Comparison of ENCODE assay signal across 9 mouse cellular contexts in genomic region chr4:98563506-98564195, GRCm38 (mm10).
DNase-seq lines count a peak whose midpoint lies in the region; ATAC-seq and TF ChIP-seq lines count a peak whose summit lies in the region.
"Had no signal": no experiment of that assay in that cellular context is flagged by ENCODE, and none has a peak within 500 bp of the region (broad histone marks: within the 10 kb centered on the region; RNA-seq: fewer than 3 reads in every experiment).

No protein-coding gene starts in this region.

- 80% methylated on average over 10 of the region's 10 CpGs for WGBS in limb, embryonic 12.5 days
- WGBS in limb, embryonic 10.5 days = 89% methylated on average over 10 of the region's 10 CpGs
- WGBS in heart, adult 2 months = 41% methylated on average over 10 of the region's 10 CpGs
- WGBS in kidney, postnatal 0 days = 65% methylated on average over 10 of the region's 10 CpGs

- H3K9ac ChIP-seq in limb, embryonic 12.5 days (replicated peaks) = no peak overlapping the region
- no peak overlapping the region for H3K9ac ChIP-seq in heart, adult 2 months (ENCODE audit: low read depth, low read length)
- H3K9ac ChIP-seq in kidney, postnatal 0 days (ENCODE audit: low read depth, low read length) = no peak overlapping the region
- H3K9ac ChIP-seq: liver, embryonic 14.5 days had no signal

- no peak for TF ChIP-seq EP300 in heart, adult 2 months (IDR thresholded peaks at IDR 0.05; ENCODE audit: insufficient read depth, low read depth, low read length)

- H3K9me3 ChIP-seq in limb, embryonic 12.5 days = no peaks in the 10 kb centered on the region
- H3K9me3 ChIP-seq in limb, embryonic 10.5 days (replicated peaks) = no peaks in the 10 kb centered on the region
- no peaks in the 10 kb centered on the region for H3K9me3 ChIP-seq in kidney, postnatal 0 days (replicated peaks; ENCODE audit: low read length)

- DNase-seq in limb, embryonic 10.5 days (ENCODE audit: low spot score) = no peak
- DNase-seq in heart, adult 2 months = peak; percentile 44 to 58
- peak; percentile 32 for DNase-seq in kidney, postnatal 0 days (ENCODE audit: low spot score)
- no peak for DNase-seq in frontal cortex, postnatal 36 days (ENCODE audit: low spot score in 2 of 2)
- DNase-seq in ovary, postnatal 36 days (ENCODE audit: low spot score) = no peak

- H3K36me3 ChIP-seq in limb, embryonic 12.5 days = no peaks in the 10 kb centered on the region
- H3K36me3 ChIP-seq in limb, embryonic 10.5 days = no peaks in the 10 kb centered on the region
- H3K36me3 ChIP-seq in heart, adult 2 months (ENCODE audit: control insufficient read depth, insufficient read depth, low read length) = no peaks in the 10 kb centered on the region
- H3K36me3 ChIP-seq in kidney, postnatal 0 days (ENCODE audit: insufficient read depth, low read length) = no peaks in the 10 kb centered on the region
- no peaks in the 10 kb centered on the region for H3K36me3 ChIP-seq in myocyte (ENCODE audit: control insufficient read depth, insufficient read depth)

- no peaks in the 10 kb centered on the region for H3K79me2 ChIP-seq in heart, adult 2 months (replicated peaks; ENCODE audit: control insufficient read depth, insufficient read depth, low read length)
- no peaks in the 10 kb centered on the region for H3K79me2 ChIP-seq in myocyte (ENCODE audit: control insufficient read depth, insufficient read depth)

- H3K27ac ChIP-seq in limb, embryonic 12.5 days = peak overlapping the region; percentile 12; the same call in 1 of the 2 replicates
- H3K27ac ChIP-seq in limb, embryonic 10.5 days = no peak overlapping the region
- peak overlapping the region; percentile 75 for H3K27ac ChIP-seq in heart, adult 2 months
- H3K27ac ChIP-seq in kidney, postnatal 0 days = no peak overlapping the region
- H3K27ac ChIP-seq: liver, embryonic 14.5 days had no signal

- intact Hi-C loops in heart, adult 2 months (cut with DNase I) = no loop called here

- no peak for TF ChIP-seq CTCF in heart, adult 2 months (IDR thresholded peaks at IDR 0.05)
- TF ChIP-seq CTCF in kidney, postnatal 0 days (IDR thresholded peaks at IDR 0.05; ENCODE audit: low read depth) = no peak

- H3K4me3 ChIP-seq in limb, embryonic 12.5 days (replicated peaks) = no peak overlapping the region
- H3K4me3 ChIP-seq in limb, embryonic 10.5 days = no peak overlapping the region
- no peak overlapping the region for H3K4me3 ChIP-seq in heart, adult 2 months
- H3K4me3 ChIP-seq in kidney, postnatal 0 days (replicated peaks; ENCODE audit: low read depth, low read length) = no peak overlapping the region
- no peak overlapping the region for H3K4me3 ChIP-seq in myocyte

- no peak overlapping the region for H3K4me2 ChIP-seq in limb, embryonic 12.5 days
- no peak overlapping the region for H3K4me2 ChIP-seq in kidney, postnatal 0 days (ENCODE audit: low read length)
- H3K4me2 ChIP-seq in myocyte (ENCODE audit: low read depth) = peak overlapping the region; percentile 48

- H3K4me1 ChIP-seq in limb, embryonic 12.5 days (replicated peaks) = peaks cover 11% of the 10 kb centered on the region
- peaks cover 8% of the 10 kb centered on the region for H3K4me1 ChIP-seq in limb, embryonic 10.5 days
- peaks cover 6% of the 10 kb centered on the region; the same call in 1 of the 2 replicates for H3K4me1 ChIP-seq in heart, adult 2 months (ENCODE audit: control insufficient read depth, insufficient read depth, low read length)
- 0 out of 2 replicates have a peak, but pooled peaks cover 5% of the 10 kb centered on the region for H3K4me1 ChIP-seq in kidney, postnatal 0 days (replicated peaks; ENCODE audit: insufficient read depth, low read length)

- H3ac ChIP-seq in myocyte (ENCODE audit: control insufficient read depth, insufficient read length) = no peak overlapping the region

- no peak for TF ChIP-seq POLR2A in heart, adult 2 months (IDR thresholded peaks at IDR 0.05; ENCODE audit: insufficient read depth, low read depth, low read length)
- no peak for TF ChIP-seq POLR2A in myocyte (IDR thresholded peaks at IDR 0.05; ENCODE audit: insufficient read length, low read depth)

- no peaks in the 10 kb centered on the region for H3K27me3 ChIP-seq in limb, embryonic 12.5 days
- H3K27me3 ChIP-seq in limb, embryonic 10.5 days (ENCODE audit: low read depth, poor library complexity, severe bottlenecking) = no peaks in the 10 kb centered on the region
- H3K27me3 ChIP-seq in heart, adult 2 months (ENCODE audit: control insufficient read depth, insufficient read depth, low read length) = no peaks in the 10 kb centered on the region
- no peaks in the 10 kb centered on the region for H3K27me3 ChIP-seq in kidney, postnatal 0 days (ENCODE audit: insufficient read depth, low read length)
- no peaks in the 10 kb centered on the region for H3K27me3 ChIP-seq in myocyte (ENCODE audit: control insufficient read depth, insufficient read depth, insufficient read length)

- no peak for ATAC-seq in limb, embryonic 12.5 days (ENCODE audit: insufficient number of reproducible peaks, insufficient read depth, low FRiP score, low TSS enrichment, low read depth)
- no peak for ATAC-seq in kidney, postnatal 0 days (replicated peaks; ENCODE audit: low FRiP score, low read depth)
- no peak for ATAC-seq in granulocyte monocyte progenitor cell, adult 5-6 weeks (replicated peaks; ENCODE audit: poor library complexity, severe bottlenecking)

TF ChIP-seq in myocyte, 11 proteins besides CTCF, POLR2A, EP300 and RAD21:
- TF ChIP-seq E2F4 (IDR thresholded peaks at IDR 0.05; ENCODE audit: insufficient read depth) (no peak), MYOG (IDR thresholded peaks at IDR 0.05; ENCODE audit: control insufficient read depth in 1 of 3, insufficient read depth in 1 of 3, insufficient read length in 2 of 3, low read depth in 2 of 3) (no peak), POLR2AphosphoS2 (IDR thresholded peaks at IDR 0.05; ENCODE audit: insufficient read length, low read depth) (no peak), TCF12 (IDR thresholded peaks at IDR 0.05; ENCODE audit: insufficient read depth, poor library complexity, severe bottlenecking) (no peak), TCF3 (IDR thresholded peaks at IDR 0.05; ENCODE audit: insufficient read length, low read depth) (no peak), USF1 (IDR thresholded peaks at IDR 0.05; ENCODE audit: low read depth) (no peak), MYOD1 (IDR thresholded peaks at IDR 0.05; ENCODE audit: control insufficient read depth in 1 of 3, insufficient read length in 2 of 3, low read depth in 2 of 3) (no peak), MAX (IDR thresholded peaks at IDR 0.05; ENCODE audit: low read depth) (no peak), CEBPB (IDR thresholded peaks at IDR 0.05; ENCODE audit: insufficient read depth, poor library complexity, severe bottlenecking) (no peak), SRF (IDR thresholded peaks at IDR 0.05; ENCODE audit: control insufficient read depth, insufficient read length, low read depth) (no peak), REST (IDR thresholded peaks at IDR 0.05; ENCODE audit: insufficient read depth, insufficient read length) (no peak)

Comparison
In these comparisons a context has a peak if more than half of its experiments do, and no peak if none do; other contexts are left out.
1. H3K27ac ChIP-seq: peak in limb, embryonic 12.5 days (single experiment) and heart, adult 2 months (single experiment); none in limb, embryonic 10.5 days (single experiment) and kidney, postnatal 0 days (single experiment).
2. DNase-seq: peak in heart, adult 2 months (2 of 2) and kidney, postnatal 0 days (single experiment); none in limb, embryonic 10.5 days (single experiment), frontal cortex, postnatal 36 days (0 of 2) and ovary, postnatal 36 days (single experiment).